Mouse (Mus musculus): ENCODE measurements around the gene Olfr1180.
"Not testable (repeated sequence)": the region's sequence is repeated elsewhere in the genome, so short reads cannot be mapped to it uniquely, and the experiment has no call there.

Gene Olfr1180

GRCm38 (mm10) chr2:88419051-88419450 lies at the start of gene Olfr1180:
Olfr1180 (minus strand) TSS chr2:88419151.
- DNase-seq (ENCODE audit: low read depth, low spot score) = no peak

- not testable (repeated sequence) for DNase-seq (ENCODE audit: low read depth, low spot score)
Measured at GRCm38 (mm10) chr2:88454567-88454966, 35.6 kb upstream of the Olfr1180 start, which contains the start of gene Olfr1183. Olfr1183 (plus strand) TSS chr2:88454867.

DNA sequence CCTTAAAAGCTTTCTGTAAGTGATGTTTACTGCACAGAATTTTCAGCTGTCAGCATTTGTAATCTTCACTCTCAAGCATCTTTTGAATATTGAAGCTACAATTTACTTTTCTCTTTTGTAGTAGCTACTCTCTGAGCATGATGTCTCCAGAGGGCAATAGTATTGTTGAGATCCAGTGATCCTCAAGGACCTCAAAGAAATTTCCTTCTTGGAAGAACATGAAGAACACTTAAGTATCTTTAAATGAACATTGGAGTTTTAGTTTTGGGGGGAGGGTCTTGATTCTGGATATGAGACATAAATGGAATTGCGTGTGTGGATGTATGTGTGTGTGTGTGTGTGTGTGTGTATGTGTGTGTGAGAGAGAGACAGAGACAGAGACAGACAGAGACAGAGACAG lies 30.1 kb upstream of the Olfr1180 start, which contains the start of gene Gm13757:
Gm13757 (minus strand) TSS at position 101 of the 400 bp plus-strand sequence.
- DNase-seq (ENCODE audit: low read depth, low spot score) = no peak

DNA sequence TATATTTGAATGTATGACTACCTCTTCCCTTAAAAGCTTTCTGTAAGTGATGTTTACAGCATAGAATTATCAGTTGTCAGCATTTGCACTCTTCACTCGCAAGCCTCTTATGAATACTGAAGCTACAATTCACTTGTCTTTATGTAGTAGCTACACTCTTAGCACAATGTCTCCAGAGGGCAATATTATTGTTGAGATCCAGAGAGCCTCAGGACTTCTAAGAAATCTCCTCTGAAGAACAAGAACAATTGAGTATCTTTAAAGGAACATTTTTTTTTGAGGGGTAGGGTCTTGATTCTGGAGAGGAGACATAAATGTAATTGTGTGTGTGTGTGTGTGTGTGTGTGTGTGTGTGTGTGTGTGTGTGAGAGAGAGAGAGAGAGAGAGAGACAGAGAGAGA lies 7.1 kb upstream of the Olfr1180 start, which contains the start of gene Olfr1181:
Olfr1181 (minus strand) TSS at position 101 of the 400 bp plus-strand sequence.
- no peak for DNase-seq (ENCODE audit: low read depth, low spot score)

- DNase-seq (ENCODE audit: low read depth, low spot score) = no peak
Measured at GRCm38 (mm10) chr2:88406353-88406752, 12.6 kb downstream of the Olfr1180 start, which contains the start of gene Olfr1179. Olfr1179 (minus strand) TSS chr2:88406453.

DNA sequence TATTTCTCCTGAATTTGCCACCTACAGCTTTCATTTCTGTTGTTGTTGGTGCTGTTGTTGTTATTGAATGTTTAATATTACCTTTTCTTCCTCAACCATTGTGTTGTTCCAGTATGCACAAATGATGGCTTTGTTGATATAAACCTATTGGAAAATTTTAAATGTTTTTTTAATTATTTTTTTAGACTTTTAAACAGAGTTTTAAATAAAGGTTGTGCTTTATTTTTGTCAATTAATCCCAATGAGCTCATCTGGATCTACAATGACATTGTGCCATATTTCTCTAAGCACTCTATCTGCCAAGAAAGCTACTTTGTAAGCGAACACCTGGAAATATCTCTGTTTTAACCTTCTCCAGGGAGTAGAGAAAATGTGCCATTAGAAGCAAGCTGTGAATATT lies 32.2 kb downstream of the Olfr1180 start, which contains the start of gene Olfr1178:
Olfr1178 (plus strand) TSS at position 301 of the 400 bp plus-strand sequence.
- no peak for DNase-seq (ENCODE audit: low read depth, low spot score)

Data from WW6 (cell line).